Mouse (Mus musculus): ENCODE data around the gene Cldn7.

Cldn7 gene

GRCm38 (mm10) chr11:70016669-70017068 is 52.1 kb downstream of the Cldn7 start, which contains the start of gene Dlg4:
Gene Dlg4, plus strand, starts transcription at chr11:70016942.
- no peak for DNase-seq

GRCm38 (mm10) chr11:70017199-70017767 is 52.7 kb downstream of the Cldn7 start:
- DNase-seq: no peak

All from cerebellum, postnatal 36 days (tissue).